Mouse (Mus musculus) embryonic facial prominence, embryonic 15.5 days (tissue): ENCODE data around the gene Olfr692. TPM values are rescaled to one million over a fixed set of nuclear protein-coding genes. Genes with fewer than 3 reads are reported as not detected.

Experiments used
- ATAC-seq: fragments of 200-750 bp; cut with Nextera tagmentation; 2 replicates; pipeline ENCODE4 v1.8.0; 2017; ENCODE audit warnings: low read depth, moderate TSS enrichment; ENCODE audit not compliant: insufficient number of reproducible peaks, low FRiP score, low TSS enrichment
- H3K27ac ChIP-seq: fragments of 300-500 bp; sonication (generic); replicated peaks from 2 replicates; pipeline ENCODE4 v1.5.1; 2015; ENCODE audit warnings: mild to moderate bottlenecking, inconsistent platforms
- H3K27me3 ChIP-seq: fragments of 300-500 bp; sonication (generic); 2 replicates; pipeline ENCODE4 v1.6.1; 2015; ENCODE audit warnings: inconsistent platforms
- H3K36me3 ChIP-seq: fragments of 300-500 bp; sonication (generic); 2 replicates; pipeline ENCODE4 v1.6.1; 2015; ENCODE audit warnings: mild to moderate bottlenecking, inconsistent platforms
- H3K4me1 ChIP-seq: fragments of 300-500 bp; sonication (generic); 2 replicates; pipeline ENCODE4 v1.6.1; 2015; ENCODE audit warnings: inconsistent platforms
- H3K4me2 ChIP-seq: fragments of 300-500 bp; sonication (generic); replicated peaks from 2 replicates; pipeline ENCODE4 v1.6.1; 2015; ENCODE audit warnings: mild to moderate bottlenecking, inconsistent platforms
- H3K4me3 ChIP-seq: fragments of 300-500 bp; sonication (generic); replicated peaks from 2 replicates; pipeline ENCODE4 v1.5.1; 2015; ENCODE audit warnings: mild to moderate bottlenecking, inconsistent platforms
- H3K9ac ChIP-seq: fragments of 300-500 bp; sonication (generic); 2 replicates; pipeline ENCODE4 v1.6.1; 2015; ENCODE audit warnings: inconsistent platforms
- H3K9me3 ChIP-seq: fragments of 300-500 bp; sonication (generic); replicated peaks from 2 replicates; pipeline ENCODE4 v1.6.1; 2016; ENCODE audit warnings: inconsistent platforms
- WGBS: fragments of 180-500 bp; shearing (Covaris S2); methylation state at CpG from one replicate; pipeline ENCODE4 v1.1.7; 2015; 5-methylcytosine and 5-hydroxymethylcytosine counted together
- polyA plus RNA-seq: library from polyadenylated mRNA; unstranded; fragments of >200 nt; fragmentation: Nextera tagmentation; extraction: Ambion mirVana; gene quantifications from 2 replicates; pipeline ENCODE4 v1.2.1, GENCODE M21; 2015

The Olfr692 gene
- polyA plus RNA-seq, 1 experiment from 2014 or later, result 0.33 TPM

DNA sequence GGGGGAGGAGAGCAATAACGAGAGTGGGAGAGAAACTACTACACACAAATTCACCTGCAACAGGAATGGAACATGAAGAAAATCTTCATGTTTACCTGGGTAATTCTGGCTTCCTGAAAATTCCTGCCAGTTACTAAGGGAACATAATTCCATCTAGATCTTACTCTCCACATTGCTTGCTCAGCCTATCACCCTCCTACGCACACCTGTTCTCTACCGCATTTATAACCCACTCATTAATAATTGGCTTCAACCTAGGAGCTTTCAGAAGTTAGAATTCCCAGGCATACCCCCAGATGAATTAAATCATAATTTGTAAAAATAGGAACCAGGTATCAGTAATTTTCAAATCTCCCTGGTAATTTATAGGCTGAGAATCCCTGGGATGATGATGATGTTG, 5.9 kb downstream of the Olfr692 start:
- H3K4me2 ChIP-seq, result no peak overlapping the region
- WGBS, result 87% methylated on average over 3 of the region's 3 CpGs
- peaks cover 41% of the 10 kb centered on the region for H3K36me3 ChIP-seq

GRCm38 (mm10) chr7:105374866-105375265, 6.8 kb downstream of the Olfr692 start, which contains the start of gene Gm5901:
Gene Gm5901 (plus strand): TSS chr7:105375038.
- no peak within 1 kb of the TSS for H3K4me2 ChIP-seq
- no peak within 1 kb of the TSS for H3K27ac ChIP-seq
- H3K9me3 ChIP-seq, result no peaks in the 10 kb centered on the region
- H3K9ac ChIP-seq, result no peak within 1 kb of the TSS
- no peaks in the 10 kb centered on the region for H3K4me1 ChIP-seq
- 87% methylated on average over 1 of the region's 1 CpGs for WGBS
- no peak for ATAC-seq
- H3K27me3 ChIP-seq, result no peaks in the 10 kb centered on the region
- no peak within 1 kb of the TSS for H3K4me3 ChIP-seq
- H3K36me3 ChIP-seq, result peaks cover 50% of the 10 kb centered on the region

More for the DNA sequence above, 5.9 kb downstream of the Olfr692 start:
- H3K9ac ChIP-seq, result no peak overlapping the region
- no peak overlapping the region for H3K4me3 ChIP-seq
- H3K27ac ChIP-seq, result no peak overlapping the region
- H3K4me1 ChIP-seq, result no peaks in the 10 kb centered on the region
- no peaks in the 10 kb centered on the region for H3K27me3 ChIP-seq
- no peak for ATAC-seq
- H3K9me3 ChIP-seq, result no peaks in the 10 kb centered on the region

GRCm38 (mm10) chr7:105380329-105380728, 12.3 kb downstream of the Olfr692 start:
- H3K4me3 ChIP-seq, result no peak overlapping the region
- no peak overlapping the region for H3K27ac ChIP-seq
- WGBS, result 92% methylated on average over 3 of the region's 3 CpGs
- no peaks in the 10 kb centered on the region for H3K27me3 ChIP-seq
- H3K36me3 ChIP-seq, result peaks cover 77% of the 10 kb centered on the region
- no peak for ATAC-seq
- H3K9ac ChIP-seq, result no peak overlapping the region
- no peak overlapping the region for H3K4me2 ChIP-seq
- H3K9me3 ChIP-seq, result no peaks in the 10 kb centered on the region
- no peaks in the 10 kb centered on the region for H3K4me1 ChIP-seq

GRCm38 (mm10) chr7:105387696-105388095, 19.7 kb downstream of the Olfr692 start:
- no peak for ATAC-seq
- Histone ChIP-seq H3K36me3 (peaks cover 70% of the 10 kb centered on the region), H3K27me3 (no peaks in the 10 kb centered on the region), H3K9me3 (no peaks in the 10 kb centered on the region), H3K9ac (no peak overlapping the region), H3K27ac (no peak overlapping the region), H3K4me3 (no peak overlapping the region), H3K4me1 (no peaks in the 10 kb centered on the region), H3K4me2 (no peak overlapping the region)
- 97% methylated on average over 2 of the region's 2 CpGs for WGBS

DNA sequence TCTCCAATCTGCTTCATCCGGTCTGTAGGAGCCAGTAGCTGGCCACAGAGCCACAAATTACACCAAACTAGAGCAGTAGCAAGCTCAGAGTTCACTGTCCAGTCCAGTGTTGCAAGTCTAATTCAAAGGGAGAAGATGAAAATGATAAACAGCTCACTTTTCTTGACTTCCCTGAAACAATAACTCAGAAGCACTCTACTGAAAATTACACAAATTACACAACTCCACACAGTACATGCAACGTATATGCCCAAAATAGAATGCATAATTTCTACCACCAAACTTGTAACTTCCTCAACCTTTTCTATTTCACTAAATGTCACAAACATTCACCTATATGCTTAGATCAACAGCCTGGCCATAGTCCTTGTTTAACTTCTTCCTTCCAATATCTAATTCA, 22.2 kb downstream of the Olfr692 start:
- Histone ChIP-seq H3K27ac (no peak overlapping the region), H3K4me3 (no peak overlapping the region), H3K4me2 (no peak overlapping the region), H3K9me3 (no peaks in the 10 kb centered on the region), H3K9ac (no peak overlapping the region), H3K36me3 (peaks cover 45% of the 10 kb centered on the region), H3K4me1 (no peaks in the 10 kb centered on the region), H3K27me3 (no peaks in the 10 kb centered on the region)
- ATAC-seq, result no peak
- 87% methylated on average over 2 of the region's 2 CpGs for WGBS

GRCm38 (mm10) chr7:105394606-105395005, 26.6 kb downstream of the Olfr692 start:
- H3K4me2 ChIP-seq, result no peak overlapping the region
- WGBS, result 54% methylated on average over 1 of the region's 1 CpGs
- H3K4me3 ChIP-seq, result no peak overlapping the region
- peaks cover 6% of the 10 kb centered on the region; the same call in 1 of the 2 replicates for H3K4me1 ChIP-seq
- H3K9ac ChIP-seq, result no peak overlapping the region
- H3K27me3 ChIP-seq, result no peaks in the 10 kb centered on the region
- no peak for ATAC-seq
- peaks cover 6% of the 10 kb centered on the region for H3K36me3 ChIP-seq
- no peaks in the 10 kb centered on the region for H3K9me3 ChIP-seq
- H3K27ac ChIP-seq, result no peak overlapping the region

- Histone ChIP-seq H3K27ac (no peak overlapping the region), H3K4me3 (no peak overlapping the region), H3K36me3 (no peaks in the 10 kb centered on the region), H3K4me2 (no peak overlapping the region), H3K9ac (no peak overlapping the region), H3K27me3 (no peaks in the 10 kb centered on the region), H3K4me1 (peaks cover 6% of the 10 kb centered on the region; the same call in 1 of the 2 replicates), H3K9me3 (no peaks in the 10 kb centered on the region)
- ATAC-seq, result no peak
Observed at GRCm38 (mm10) chr7:105395131-105395820, 27.2 kb downstream of the Olfr692 start.

- Histone ChIP-seq H3K4me1 (peaks cover 6% of the 10 kb centered on the region; the same call in 1 of the 2 replicates), H3K27me3 (no peaks in the 10 kb centered on the region), H3K27ac (no peak overlapping the region), H3K9me3 (no peaks in the 10 kb centered on the region), H3K4me2 (no peak overlapping the region), H3K36me3 (no peaks in the 10 kb centered on the region), H3K9ac (no peak overlapping the region), H3K4me3 (no peak overlapping the region)
- ATAC-seq, result no peak
Observed at GRCm38 (mm10) chr7:105396126-105396525, 28.1 kb downstream of the Olfr692 start.

- Histone ChIP-seq H3K4me3 (peak overlapping the region; percentile 80), H3K27ac (peak overlapping the region; percentile 63), H3K36me3 (no peaks in the 10 kb centered on the region), H3K4me2 (peak overlapping the region; percentile 74), H3K4me1 (peaks cover 6% of the 10 kb centered on the region; the same call in 1 of the 2 replicates), H3K9me3 (no peaks in the 10 kb centered on the region), H3K27me3 (no peaks in the 10 kb centered on the region), H3K9ac (peak overlapping the region; percentile 79)
- 0 out of 2 replicates have a peak, but pooled peaks have one; percentile 0 for ATAC-seq
- 1% methylated on average over 25 of the region's 25 CpGs for WGBS
Observed at GRCm38 (mm10) chr7:105399058-105399934, 31.3 kb downstream of the Olfr692 start.

DNA sequence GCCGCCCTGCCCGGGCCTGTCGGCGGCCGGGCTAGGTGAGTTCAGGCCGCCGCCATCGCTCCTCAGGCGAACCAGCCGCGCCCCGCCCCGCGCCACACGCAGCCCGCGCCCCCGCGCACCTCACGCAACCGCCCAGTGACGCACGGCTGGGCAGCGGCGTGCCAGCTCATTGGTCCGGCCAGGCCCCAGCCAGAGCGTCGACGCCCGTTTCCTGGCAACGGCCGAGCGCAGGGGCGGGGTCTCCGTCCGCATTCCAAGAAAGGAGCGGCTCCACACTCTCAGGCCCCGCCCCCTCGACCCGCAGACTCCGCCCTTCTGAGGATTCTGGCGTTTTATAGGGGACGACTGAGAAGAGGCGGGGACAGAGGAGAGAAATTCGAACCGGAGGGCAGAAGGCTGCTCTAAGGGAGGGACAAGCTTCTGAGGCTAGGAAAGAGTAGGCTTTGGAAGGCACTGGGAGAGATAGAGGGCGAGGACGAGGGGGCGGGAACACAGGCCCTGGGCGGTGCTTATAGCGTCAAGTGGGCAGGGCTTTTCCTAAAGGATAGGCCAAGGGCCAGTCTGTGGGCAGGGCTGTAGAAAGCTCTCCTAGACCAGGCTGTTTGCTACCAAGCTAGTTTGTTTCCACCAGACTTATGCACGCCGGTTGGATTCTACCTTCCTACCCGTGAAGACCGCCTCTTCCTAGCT, 32.0 kb downstream of the Olfr692 start, which contains the start of gene Fam160a2:
TSS of gene Fam160a2 (minus strand) at position 120 of the 690 bp plus-strand sequence.
- peak; percentile 99 for ATAC-seq
- H3K36me3 ChIP-seq, result no peaks in the 10 kb centered on the region
- peak within 1 kb of the TSS; percentile 74 for H3K4me2 ChIP-seq
- peak within 1 kb of the TSS; percentile 79 for H3K9ac ChIP-seq
- H3K4me1 ChIP-seq, result peaks cover 6% of the 10 kb centered on the region; the same call in 1 of the 2 replicates
- H3K4me3 ChIP-seq, result peak within 1 kb of the TSS; percentile 80
- peak within 1 kb of the TSS; percentile 91 for H3K27ac ChIP-seq
- H3K9me3 ChIP-seq, result no peaks in the 10 kb centered on the region
- WGBS, result under 1% methylated on average over 55 of the region's 55 CpGs
- H3K27me3 ChIP-seq, result no peaks in the 10 kb centered on the region

GRCm38 (mm10) chr7:105404268-105404667, 36.2 kb downstream of the Olfr692 start, which contains the start of gene Cnga4:
Gene Cnga4 (plus strand): TSS chr7:105404568.
- Histone ChIP-seq H3K4me1 (0 out of 2 replicates have a peak, but pooled peaks cover under 1% of the 10 kb centered on the region), H3K9me3 (no peaks in the 10 kb centered on the region), H3K27ac (no peak within 1 kb of the TSS), H3K4me2 (no peak within 1 kb of the TSS), H3K4me3 (no peak within 1 kb of the TSS), H3K36me3 (no peaks in the 10 kb centered on the region), H3K27me3 (no peaks in the 10 kb centered on the region), H3K9ac (no peak within 1 kb of the TSS)
- WGBS, result 61% methylated on average over 5 of the region's 5 CpGs
- ATAC-seq, result no peak
